Mouse (Mus musculus) adipocyte (in vitro differentiated cells): ENCODE data around the gene Edem3.

Source experiments
- DNase-seq: peaks from one replicate; pipeline ENCODE4 v3.0.0-alpha.2; 2016; ENCODE audit warnings: low spot score

Gene Edem3

DNA sequence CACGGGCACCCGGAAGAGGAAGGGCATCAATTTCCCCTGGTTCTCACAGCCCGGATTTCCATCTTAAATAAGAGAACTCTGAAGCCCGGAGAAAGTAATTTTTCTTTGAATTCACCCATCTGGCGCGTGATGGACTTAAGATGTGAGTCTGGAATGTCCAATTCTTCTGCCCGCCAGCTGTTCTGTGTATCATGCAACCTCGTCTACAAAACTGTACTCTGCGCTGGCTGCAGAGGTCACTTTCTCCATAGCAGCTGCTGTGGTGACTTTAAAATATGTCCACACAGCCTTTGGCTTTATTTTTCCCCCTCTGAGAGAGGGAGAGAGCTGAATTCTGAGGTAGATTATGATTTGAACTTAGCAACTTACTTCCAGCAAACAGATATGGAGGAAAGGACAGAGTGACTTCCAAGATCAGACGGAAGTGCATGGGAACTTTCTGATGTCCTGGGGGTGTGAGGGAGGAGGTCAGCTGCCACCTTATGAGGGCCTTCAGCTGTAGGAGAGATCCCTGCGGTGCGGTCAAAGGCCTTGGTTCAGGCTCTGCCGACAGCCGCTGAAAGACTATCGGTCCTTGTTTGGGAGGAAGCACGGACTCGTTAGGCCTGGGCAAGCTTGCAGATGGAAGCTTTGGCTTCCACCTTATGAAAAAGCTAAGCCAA, 108.1 kb downstream of the Edem3 start:
- DNase-seq, result no peak

DNA sequence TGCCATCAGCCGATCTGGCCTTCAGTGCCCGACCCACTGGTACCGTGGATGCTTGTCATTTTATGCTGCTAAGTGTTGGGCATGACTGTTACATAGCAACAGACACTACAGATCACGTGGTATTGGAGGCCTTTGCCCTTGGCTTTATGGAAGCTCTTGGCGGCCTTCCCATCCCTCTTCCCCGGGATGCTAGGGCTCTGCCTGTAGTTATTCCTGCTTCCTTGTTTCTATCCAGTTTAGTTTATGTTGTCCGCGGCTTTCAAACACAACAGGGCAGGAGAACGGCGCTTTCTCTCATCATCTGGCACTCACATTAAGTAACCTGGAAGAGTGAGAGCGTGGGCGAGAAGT, 108.6 kb downstream of the Edem3 start:
- no peak for DNase-seq

DNA sequence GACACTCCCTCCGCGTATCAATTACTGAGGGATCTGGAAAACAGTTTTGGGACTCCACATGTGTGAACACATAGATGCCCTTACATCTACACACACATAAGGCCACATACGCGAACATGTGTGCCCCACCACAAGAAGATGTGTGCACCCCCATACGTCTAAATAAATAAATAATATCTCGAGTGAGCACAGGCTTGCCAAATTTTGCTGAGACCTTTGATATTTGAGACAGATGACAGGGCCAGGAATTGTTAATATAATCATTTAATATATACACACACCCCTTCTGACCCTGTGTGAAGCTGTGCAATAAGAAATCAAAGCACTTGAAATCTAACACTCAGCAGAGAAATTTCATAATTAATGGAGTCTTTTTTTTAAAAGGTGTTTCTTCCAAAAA, 109.2 kb downstream of the Edem3 start:
- no peak for DNase-seq
